Mouse (Mus musculus) layer of hippocampus, adult 9-11 months (tissue): ENCODE results near the gene Ecm2.

Experiments used
- DNase-seq: peaks from one replicate; pipeline ENCODE4 v3.0.0; 2022

The Ecm2 gene

GRCm38 (mm10) chr13:49518761-49519160, 14.2 kb downstream of the Ecm2 start:
- no peak for DNase-seq

- DNase-seq = no peak
Measured at GRCm38 (mm10) chr13:49526235-49526634, 21.6 kb downstream of the Ecm2 start.

GRCm38 (mm10) chr13:49530636-49531035, 26.0 kb downstream of the Ecm2 start:
- DNase-seq = no peak

- no peak for DNase-seq
Measured at GRCm38 (mm10) chr13:49536946-49537345, 32.3 kb downstream of the Ecm2 start.

- no peak for DNase-seq
Measured at GRCm38 (mm10) chr13:49538693-49539092, 34.1 kb downstream of the Ecm2 start.

GRCm38 (mm10) chr13:49544279-49544678, 39.7 kb downstream of the Ecm2 start, which contains the start of gene Aspn:
Gene Aspn (plus strand): TSS chr13:49544443.
- DNase-seq = no peak

- no peak for DNase-seq
Measured at GRCm38 (mm10) chr13:49545646-49546045, 41.0 kb downstream of the Ecm2 start.

- no peak for DNase-seq
Measured at GRCm38 (mm10) chr13:49546517-49546916, 41.9 kb downstream of the Ecm2 start.

- no peak for DNase-seq
Measured at GRCm38 (mm10) chr13:49547563-49548150, 43.0 kb downstream of the Ecm2 start.

- DNase-seq = no peak
Measured at GRCm38 (mm10) chr13:49549616-49550015, 45.0 kb downstream of the Ecm2 start.

- DNase-seq = no peak
Measured at GRCm38 (mm10) chr13:49554519-49554918, 49.9 kb downstream of the Ecm2 start.

- DNase-seq = no peak
Measured at GRCm38 (mm10) chr13:49556203-49556602, 51.6 kb downstream of the Ecm2 start.

GRCm38 (mm10) chr13:49556924-49557323, 52.3 kb downstream of the Ecm2 start:
- DNase-seq = no peak

- DNase-seq = no peak
Measured at GRCm38 (mm10) chr13:49559185-49559584, 54.6 kb downstream of the Ecm2 start.

- DNase-seq = no peak
Measured at GRCm38 (mm10) chr13:49560886-49561285, 56.3 kb downstream of the Ecm2 start.

GRCm38 (mm10) chr13:49564347-49564746, 59.7 kb downstream of the Ecm2 start:
- no peak for DNase-seq

GRCm38 (mm10) chr13:49570371-49570770, 65.8 kb downstream of the Ecm2 start:
- DNase-seq = no peak

- no peak for DNase-seq
Measured at GRCm38 (mm10) chr13:49571418-49571817, 66.8 kb downstream of the Ecm2 start.

GRCm38 (mm10) chr13:49581541-49582530, 77.2 kb downstream of the Ecm2 start, which contains the start of gene Omd:
Gene Omd (plus strand): TSS chr13:49582462.
- no peak for DNase-seq
